Mouse (Mus musculus) heart, embryonic 16.5 days (tissue): Measurements from ENCODE around the gene Mrpl38. TPM values are rescaled to one million over a fixed set of nuclear protein-coding genes. Genes with fewer than 3 reads are reported as not detected.
"Not testable (repeated sequence)": the region's sequence is repeated elsewhere in the genome, so short reads cannot be mapped to it uniquely, and the experiment has no call there.

ENCODE experiments used
- ATAC-seq: fragments of 200-750 bp; cut with Nextera tagmentation; replicated peaks from 2 replicates; pipeline ENCODE4 v1.8.0; 2017; ENCODE audit warnings: moderate number of reproducible peaks; ENCODE audit not compliant: insufficient read depth, low FRiP score; ENCODE audit errors: extremely low read depth
- H3K27ac ChIP-seq: fragments of 300-500 bp; sonication (generic); 2 replicates; pipeline ENCODE4 v1.5.1; 2014; ENCODE audit warnings: mild to moderate bottlenecking, low read length, control low read depth, moderate library complexity
- H3K27me3 ChIP-seq: fragments of 300-500 bp; sonication (generic); 2 replicates; pipeline ENCODE4 v1.6.1; 2014; ENCODE audit warnings: low read length, mixed read lengths; ENCODE audit not compliant: control insufficient read depth, insufficient read depth
- H3K36me3 ChIP-seq: fragments of 300-500 bp; sonication (generic); 2 replicates; pipeline ENCODE4 v1.6.1; 2014; ENCODE audit not compliant: control insufficient read depth, insufficient read depth
- H3K4me1 ChIP-seq: fragments of 300-500 bp; sonication (generic); 2 replicates; pipeline ENCODE4 v1.6.1; 2014; ENCODE audit warnings: low read length, mixed read lengths; ENCODE audit not compliant: control insufficient read depth, insufficient read depth
- H3K4me2 ChIP-seq: fragments of 300-500 bp; sonication (generic); 2 replicates; pipeline ENCODE4 v1.6.1; 2014; ENCODE audit warnings: low read depth, mild to moderate bottlenecking, control low read depth, low read length
- H3K4me3 ChIP-seq: fragments of 300-500 bp; sonication (generic); 2 replicates; pipeline ENCODE4 v1.5.1; 2014; ENCODE audit warnings: mild to moderate bottlenecking, control low read depth, low read length
- H3K9ac ChIP-seq: fragments of 300-500 bp; sonication (generic); 2 replicates; pipeline ENCODE4 v1.6.1; 2014; ENCODE audit warnings: low read length, control low read depth
- H3K9me3 ChIP-seq: fragments of 300-500 bp; sonication (generic); replicated peaks from 2 replicates; pipeline ENCODE4 v1.6.1; 2016; ENCODE audit warnings: low read length; ENCODE audit not compliant: control insufficient read depth
- WGBS: fragments of 180-500 bp; shearing (Covaris S2); extraction: QIAGEN DNeasy Blood & Tissue Kit; methylation state at CpG from one replicate; pipeline ENCODE4 v1.1.7; 2014; 5-methylcytosine and 5-hydroxymethylcytosine counted together
- polyA plus RNA-seq: library from polyadenylated mRNA; unstranded; fragments of >200 nt; fragmentation: Nextera tagmentation; extraction: Ambion mirVana; gene quantifications from 2 replicates; pipeline ENCODE4 v1.2.1, GENCODE M21; 2015

Gene Mrpl38
- polyA plus RNA-seq, 1 experiment from 2014 or later = 102 TPM

GRCm38 (mm10) chr11:116126261-116126660, 12.4 kb downstream of the Mrpl38 start:
- H3K4me1 ChIP-seq = peaks cover 19% of the 10 kb centered on the region
- H3K27ac ChIP-seq = no peak overlapping the region
- H3K4me2 ChIP-seq = no peak overlapping the region
- no peak overlapping the region for H3K4me3 ChIP-seq
- no peaks in the 10 kb centered on the region for H3K9me3 ChIP-seq
- H3K9ac ChIP-seq = no peak overlapping the region
- WGBS = 97% methylated on average over 15 of the region's 15 CpGs
- no peaks in the 10 kb centered on the region for H3K27me3 ChIP-seq
- peaks cover 12% of the 10 kb centered on the region for H3K36me3 ChIP-seq
- ATAC-seq = no peak

- H3K4me1 ChIP-seq, H3K27me3 ChIP-seq, H3K9ac ChIP-seq, ATAC-seq, H3K4me3 ChIP-seq, H3K27ac ChIP-seq, H3K4me2 ChIP-seq, H3K9me3 ChIP-seq: not testable (repeated sequence)
- WGBS = 93% methylated on average over 8 of the region's 8 CpGs
- peaks cover 12% of the 10 kb centered on the region for H3K36me3 ChIP-seq
These were observed 16.9 kb downstream of the Mrpl38 start for GRCm38 (mm10) chr11:116121731-116122245.

GRCm38 (mm10) chr11:116117819-116118218, 20.8 kb downstream of the Mrpl38 start:
- Histone ChIP-seq H3K4me1 (no peaks in the 10 kb centered on the region), H3K4me3 (no peak overlapping the region), H3K9ac (no peak overlapping the region), H3K36me3 (no peaks in the 10 kb centered on the region), H3K4me2 (no peak overlapping the region), H3K9me3 (no peaks in the 10 kb centered on the region), H3K27me3 (no peaks in the 10 kb centered on the region), H3K27ac (no peak overlapping the region)
- no peak for ATAC-seq

GRCm38 (mm10) chr11:116117241-116117640, 21.4 kb downstream of the Mrpl38 start:
- WGBS = 69% methylated on average over 12 of the region's 12 CpGs
- Histone ChIP-seq H3K36me3 (no peaks in the 10 kb centered on the region), H3K4me1 (no peaks in the 10 kb centered on the region), H3K4me2 (no peak overlapping the region), H3K27me3 (no peaks in the 10 kb centered on the region), H3K4me3 (no peak overlapping the region), H3K27ac (no peak overlapping the region), H3K9ac (no peak overlapping the region), H3K9me3 (no peaks in the 10 kb centered on the region)
- ATAC-seq = no peak

GRCm38 (mm10) chr11:116111611-116112203, 27.0 kb downstream of the Mrpl38 start:
- no peak for ATAC-seq
- H3K4me1 ChIP-seq = peaks cover 19% of the 10 kb centered on the region
- H3K9ac ChIP-seq = no peak overlapping the region
- no peaks in the 10 kb centered on the region for H3K9me3 ChIP-seq
- 86% methylated on average over 19 of the region's 19 CpGs for WGBS
- no peak overlapping the region for H3K4me3 ChIP-seq
- H3K27me3 ChIP-seq = no peaks in the 10 kb centered on the region
- H3K36me3 ChIP-seq = 0 out of 2 replicates have a peak, but pooled peaks cover 3% of the 10 kb centered on the region
- no peak overlapping the region for H3K4me2 ChIP-seq
- H3K27ac ChIP-seq = no peak overlapping the region

GRCm38 (mm10) chr11:116111067-116111466, 27.6 kb downstream of the Mrpl38 start:
- Histone ChIP-seq H3K4me1 (peaks cover 25% of the 10 kb centered on the region), H3K36me3 (0 out of 2 replicates have a peak, but pooled peaks cover 6% of the 10 kb centered on the region), H3K9me3 (no peaks in the 10 kb centered on the region), H3K27ac (peak overlapping the region; percentile 84), H3K27me3 (no peaks in the 10 kb centered on the region), H3K9ac (peak overlapping the region; percentile 28; the same call in 1 of the 2 replicates), H3K4me3 (peak overlapping the region; percentile 84), H3K4me2 (peak overlapping the region; percentile 72)
- WGBS = 85% methylated on average over 4 of the region's 4 CpGs
- no peak for ATAC-seq

- H3K27me3 ChIP-seq = no peaks in the 10 kb centered on the region
- WGBS = 9% methylated on average over 10 of the region's 10 CpGs
- peak overlapping the region; percentile 95 for H3K9ac ChIP-seq
- peak overlapping the region; percentile 72 for H3K4me2 ChIP-seq
- H3K9me3 ChIP-seq = no peaks in the 10 kb centered on the region
- H3K4me3 ChIP-seq = peak overlapping the region; percentile 84
- ATAC-seq = peak; percentile 24
- peaks cover 10% of the 10 kb centered on the region for H3K36me3 ChIP-seq
- peaks cover 28% of the 10 kb centered on the region for H3K4me1 ChIP-seq
- H3K27ac ChIP-seq = peak overlapping the region; percentile 84
These were observed 28.1 kb downstream of the Mrpl38 start for GRCm38 (mm10) chr11:116110540-116110939.

- Histone ChIP-seq H3K27ac (peak overlapping the region; percentile 84), H3K9ac (peak overlapping the region; percentile 95), H3K27me3 (no peaks in the 10 kb centered on the region), H3K36me3 (peaks cover 11% of the 10 kb centered on the region), H3K4me2 (peak overlapping the region; percentile 72), H3K9me3 (no peaks in the 10 kb centered on the region), H3K4me3 (peak overlapping the region; percentile 84), H3K4me1 (peaks cover 29% of the 10 kb centered on the region)
- peak; percentile 91 for ATAC-seq
- under 1% methylated on average over 35 of the region's 35 CpGs for WGBS
These were observed 28.5 kb downstream of the Mrpl38 start for GRCm38 (mm10) chr11:116110131-116110530.

GRCm38 (mm10) chr11:116109441-116110081, 29.1 kb downstream of the Mrpl38 start:
- Histone ChIP-seq H3K4me1 (peaks cover 35% of the 10 kb centered on the region), H3K4me2 (peak overlapping the region; percentile 72), H3K27ac (peak overlapping the region; percentile 84), H3K4me3 (peak overlapping the region; percentile 84), H3K27me3 (no peaks in the 10 kb centered on the region), H3K36me3 (peaks cover 11% of the 10 kb centered on the region), H3K9me3 (no peaks in the 10 kb centered on the region), H3K9ac (peak overlapping the region; percentile 95)
- ATAC-seq = peak; percentile 34; the same call in 1 of the 2 replicates
- WGBS = under 1% methylated on average over 70 of the region's 70 CpGs
